Mouse (Mus musculus) liver, embryonic 14.5 days (tissue): Measurements from ENCODE around the gene Mdc1. TPM values are rescaled to one million over a fixed set of nuclear protein-coding genes. Genes with fewer than 3 reads are reported as not detected.

Source experiments
- ATAC-seq: fragments of 200-750 bp; cut with Nextera tagmentation; 2 replicates; pipeline ENCODE4 v1.8.0; 2017; ENCODE audit warnings: moderate number of reproducible peaks, mild to moderate bottlenecking, moderate library complexity; ENCODE audit not compliant: insufficient read depth
- DNase-seq, 3 experiments: peaks; one replicate each; pipeline ENCODE4 v3.0.0-alpha.2; 2012 to 2013; ENCODE audit warnings: low read depth in 3 of 3, low spot score in 3 of 3
- H3K27ac ChIP-seq: fragments of 300-500 bp; sonication (generic); 2 replicates; pipeline ENCODE4 v1.5.1; 2014; ENCODE audit warnings: moderate library complexity, mild to moderate bottlenecking, control low read depth, inconsistent platforms
- H3K27me3 ChIP-seq: fragments of 300-500 bp; sonication (generic); 2 replicates; pipeline ENCODE4 v1.6.1; 2014; ENCODE audit warnings: mild to moderate bottlenecking, low read length, moderate library complexity; ENCODE audit not compliant: control insufficient read depth, insufficient read depth
- H3K36me3 ChIP-seq: fragments of 300-500 bp; sonication (generic); replicated peaks from 2 replicates; pipeline ENCODE4 v1.6.1; 2014; ENCODE audit warnings: low read depth; ENCODE audit not compliant: control insufficient read depth, insufficient read depth
- H3K4me1 ChIP-seq, 2 experiments: fragments of 200-500 bp in 1 of 2; fragments of 300-500 bp in 1 of 2; sonication (generic) in 1 of 2; replicated peaks; 2 replicates each; pipeline ENCODE4 v1.6.1; 2012 to 2014; ENCODE audit warnings: antibody characterized with exemption in 1 of 2, inconsistent platforms in 1 of 2, low read length in 1 of 2; ENCODE audit not compliant: control insufficient read depth in 2 of 2, insufficient read depth in 2 of 2
- H3K4me2 ChIP-seq: fragments of 300-500 bp; sonication (generic); 2 replicates; pipeline ENCODE4 v1.6.1; 2014; ENCODE audit warnings: low read depth, mild to moderate bottlenecking, control low read depth, moderate library complexity
- H3K4me3 ChIP-seq, 2 experiments: fragments of 200-500 bp in 1 of 2; fragments of 300-500 bp in 1 of 2; sonication (generic) in 1 of 2; 2 replicates each; pipeline ENCODE4 v1.5.1; 2012 to 2014; ENCODE audit warnings: low read depth in 2 of 2, low read length in 2 of 2, mild to moderate bottlenecking in 2 of 2, control low read depth in 1 of 2, inconsistent platforms in 1 of 2, moderate library complexity in 1 of 2; ENCODE audit not compliant: insufficient read depth in 1 of 2
- H3K9ac ChIP-seq: fragments of 300-500 bp; sonication (generic); replicated peaks from 2 replicates; pipeline ENCODE4 v1.6.1; 2014; ENCODE audit warnings: mild to moderate bottlenecking, control low read depth, moderate library complexity
- H3K9me3 ChIP-seq: fragments of 300-500 bp; sonication (generic); 2 replicates; pipeline ENCODE4 v1.6.1; 2016; ENCODE audit warnings: low read length, mixed read lengths; ENCODE audit not compliant: control insufficient read depth
- CTCF ChIP-seq: IDR thresholded peaks from 2 replicates; pipeline ENCODE4 v1.5.1; 2016; ENCODE audit warnings: antibody characterized with exemption, low read depth, control low read depth
- EP300 ChIP-seq: IDR thresholded peaks from 2 replicates; pipeline ENCODE4 v1.6.1; 2016; ENCODE audit warnings: antibody characterized with exemption, low read depth
- WGBS: fragments of 180-500 bp; shearing (Covaris S2); extraction: QIAGEN DNeasy Blood & Tissue Kit; methylation state at CpG from one replicate; pipeline ENCODE4 v1.1.7; 2014; ENCODE audit not compliant: insufficient replicate concordance; 5-methylcytosine and 5-hydroxymethylcytosine counted together
- polyA plus RNA-seq, 2 experiments: library from polyadenylated mRNA; depleted of rRNA in 1 of 2; stranded (reverse) in 1 of 2; unstranded in 1 of 2; fragments of >200 nt; fragmentation: Nextera tagmentation in 1 of 2; extraction: Ambion mirVana in 1 of 2; gene quantifications; 2 replicates each; pipeline versions ENCODE4 v1.2.1 to v1.2.3; 2012 to 2014

Gene Mdc1
- polyA plus RNA-seq, 2 experiments = 6.3 to 10.0 TPM

- peaks cover 25% of the 10 kb centered on the region for H3K36me3 ChIP-seq
- no peaks in the 10 kb centered on the region for H3K27me3 ChIP-seq
- peak overlapping the region; percentile 96 for H3K4me2 ChIP-seq
- H3K4me1 ChIP-seq = peaks cover 34 to 43% of the 10 kb centered on the region in 2 experiments
- H3K4me3 ChIP-seq = peak overlapping the region; percentile 50 to 74
- no peak for ATAC-seq
- peak overlapping the region; percentile 96 for H3K27ac ChIP-seq
- WGBS = 42% methylated on average over 14 of the region's 14 CpGs
- TF ChIP-seq EP300 (no peak), CTCF (no peak)
- H3K9ac ChIP-seq = peak overlapping the region; percentile 59
- DNase-seq = no peak
- H3K9me3 ChIP-seq = no peaks in the 10 kb centered on the region
These were observed 754 bp upstream of the Mdc1 start for GRCm38 (mm10) chr17:35840561-35840960.

GRCm38 (mm10) chr17:35842006-35842405 lies 691 bp downstream of the Mdc1 start:
- Histone ChIP-seq H3K4me2 (peak overlapping the region; percentile 82), H3K9me3 (no peaks in the 10 kb centered on the region), H3K4me1 (peaks cover 24 to 35% of the 10 kb centered on the region in 2 experiments), H3K4me3 (peak overlapping the region; percentile 74 to 86), H3K27ac (peak overlapping the region; percentile 88), H3K27me3 (no peaks in the 10 kb centered on the region), H3K36me3 (peaks cover 27% of the 10 kb centered on the region), H3K9ac (peak overlapping the region; percentile 83)
- no peak for DNase-seq
- WGBS = 6% methylated on average over 11 of the region's 11 CpGs
- ATAC-seq = no peak
- TF ChIP-seq EP300 (no peak), CTCF (no peak)

GRCm38 (mm10) chr17:35843514-35843913 lies 2.2 kb downstream of the Mdc1 start:
- TF ChIP-seq EP300 (no peak), CTCF (peak; percentile 47)
- H3K36me3 ChIP-seq = peaks cover 42% of the 10 kb centered on the region
- ATAC-seq (no peak), DNase-seq (no peak)
- peaks cover 22 to 34% of the 10 kb centered on the region in 2 experiments for H3K4me1 ChIP-seq
- no peak overlapping the region for H3K4me3 ChIP-seq
- no peaks in the 10 kb centered on the region for H3K27me3 ChIP-seq
- no peak overlapping the region for H3K9ac ChIP-seq
- no peak overlapping the region for H3K27ac ChIP-seq
- H3K4me2 ChIP-seq = no peak overlapping the region
- 87% methylated on average over 3 of the region's 3 CpGs for WGBS
- H3K9me3 ChIP-seq = no peaks in the 10 kb centered on the region

- 63% methylated on average over 1 of the region's 1 CpGs for WGBS
- Histone ChIP-seq H3K4me2 (no peak overlapping the region), H3K36me3 (peaks cover 83% of the 10 kb centered on the region), H3K4me1 (peaks cover 10 to 13% of the 10 kb centered on the region in 2 experiments), H3K27me3 (no peaks in the 10 kb centered on the region), H3K27ac (no peak overlapping the region), H3K9ac (no peak overlapping the region), H3K4me3 (no peak overlapping the region), H3K9me3 (no peaks in the 10 kb centered on the region)
- TF ChIP-seq EP300 = no peak
- peak; percentile 33 for TF ChIP-seq CTCF
- ATAC-seq (no peak), DNase-seq (no peak)
These were observed 6.8 kb downstream of the Mdc1 start for GRCm38 (mm10) chr17:35848112-35848511.

GRCm38 (mm10) chr17:35850974-35851373 lies 9.7 kb downstream of the Mdc1 start:
- H3K4me2 ChIP-seq = no peak overlapping the region
- ATAC-seq = peak; percentile 77
- H3K4me1 ChIP-seq = peaks cover 8 to 12% of the 10 kb centered on the region in 2 experiments
- TF ChIP-seq EP300 = peak; percentile 51
- peak; percentile 33; the same call in 1 of the 2 replicates for TF ChIP-seq CTCF
- no peaks in the 10 kb centered on the region for H3K27me3 ChIP-seq
- WGBS = 14% methylated on average over 3 of the region's 3 CpGs
- DNase-seq = peak in 1 of 3 experiments; percentile 38
- H3K9ac ChIP-seq = 0 out of 2 replicates have a peak overlapping the region, but pooled peaks have one; percentile 51
- no peaks in the 10 kb centered on the region for H3K9me3 ChIP-seq
- H3K4me3 ChIP-seq = no peak overlapping the region
- peaks cover 70% of the 10 kb centered on the region for H3K36me3 ChIP-seq
- peak overlapping the region; percentile 79 for H3K27ac ChIP-seq
